Mouse (Mus musculus) kidney, postnatal 36 days (tissue): ENCODE results near the gene Pla2g4c.

Experiments
- DNase-seq, 2 experiments: peaks; one replicate each; pipeline ENCODE4 v3.0.0; 2021 to 2022; ENCODE audit warnings: mixed read lengths in 2 of 2

Gene Pla2g4c

GRCm38 (mm10) chr7:13397832-13398231, 73.4 kb downstream of the Pla2g4c start, which contains the start of gene Cabp5:
Cabp5 (plus strand) TSS chr7:13398132.
- DNase-seq, result no peak
